Mouse (Mus musculus): ENCODE data around the gene Stat4. TPM values are rescaled to one million over a fixed set of nuclear protein-coding genes. Genes with fewer than 3 reads are reported as not detected.
"Not testable (repeated sequence)": the region's sequence is repeated elsewhere in the genome, so short reads cannot be mapped to it uniquely, and the experiment has no call there.

Gene Stat4
- polyA plus RNA-seq, 1 experiment, result 0.85 TPM

DNA sequence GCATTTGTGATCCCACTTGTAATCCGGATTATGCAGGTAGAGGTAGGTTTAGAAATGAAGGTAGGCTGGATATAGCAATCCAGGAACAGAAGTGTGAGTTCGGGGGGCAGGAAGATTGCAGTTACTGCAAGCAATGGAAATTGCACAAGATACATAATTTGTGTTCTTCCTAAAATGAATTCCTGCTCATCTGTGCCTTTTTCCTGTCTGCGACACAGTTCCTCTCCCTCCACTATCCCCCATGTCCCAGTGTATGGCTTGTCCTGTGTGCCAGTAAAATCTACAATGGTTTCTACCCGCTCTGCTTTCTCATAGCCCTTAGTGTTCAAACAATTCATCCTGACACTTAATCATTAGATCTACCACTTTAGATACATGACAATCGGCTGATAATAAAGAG is 41.7 kb downstream of the Stat4 start:
- DNase-seq (ENCODE audit: low spot score), result no peak

DNA sequence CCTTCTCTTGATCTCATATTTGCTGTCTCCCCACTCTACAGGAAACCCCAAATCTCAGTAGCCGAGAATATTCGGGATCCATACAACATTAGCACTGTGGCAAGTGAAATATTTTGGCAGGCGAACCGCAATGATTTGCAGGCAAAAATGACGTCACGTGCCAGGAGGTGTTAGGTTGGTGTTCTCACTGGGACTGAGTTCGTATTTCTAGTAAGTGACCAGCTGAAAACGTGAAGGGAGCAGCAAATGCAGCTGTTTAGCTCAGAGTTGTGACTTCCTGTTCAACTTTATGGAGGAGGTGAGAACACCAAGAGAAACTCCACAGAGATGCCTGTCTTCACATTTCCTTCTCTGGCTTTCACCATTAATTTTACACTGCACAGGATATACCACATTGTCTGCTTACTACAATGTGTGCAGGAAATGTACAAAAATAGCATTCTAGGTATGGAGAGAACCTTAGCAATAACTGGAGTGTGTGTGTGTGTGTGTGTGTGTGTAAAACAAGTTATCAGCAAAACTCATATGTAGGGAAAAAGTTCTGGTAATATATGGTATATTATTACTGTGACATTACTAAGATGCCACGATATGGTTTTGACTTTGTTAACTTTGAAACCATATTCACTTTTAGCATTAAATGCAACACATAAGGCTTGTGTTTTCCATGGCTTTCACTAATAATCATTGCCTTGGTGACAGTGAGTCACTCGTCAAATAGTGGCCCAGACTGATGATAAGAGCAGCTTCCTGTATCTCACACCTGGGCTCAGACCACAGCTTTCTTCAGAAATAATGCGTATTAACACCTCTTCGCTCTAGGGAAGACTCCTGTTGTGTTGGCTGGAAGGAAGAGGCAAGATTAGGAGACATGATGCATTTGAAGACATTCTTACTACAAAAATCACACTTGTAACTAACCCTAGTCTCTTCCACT is 48.1 kb downstream of the Stat4 start:
- no peak for DNase-seq (ENCODE audit: low spot score)

GRCm38 (mm10) chr1:52039151-52039550 is 52.2 kb downstream of the Stat4 start:
- DNase-seq (ENCODE audit: low spot score), result no peak

GRCm38 (mm10) chr1:52039626-52040025 is 52.7 kb downstream of the Stat4 start:
- no peak for DNase-seq (ENCODE audit: low spot score)

DNA sequence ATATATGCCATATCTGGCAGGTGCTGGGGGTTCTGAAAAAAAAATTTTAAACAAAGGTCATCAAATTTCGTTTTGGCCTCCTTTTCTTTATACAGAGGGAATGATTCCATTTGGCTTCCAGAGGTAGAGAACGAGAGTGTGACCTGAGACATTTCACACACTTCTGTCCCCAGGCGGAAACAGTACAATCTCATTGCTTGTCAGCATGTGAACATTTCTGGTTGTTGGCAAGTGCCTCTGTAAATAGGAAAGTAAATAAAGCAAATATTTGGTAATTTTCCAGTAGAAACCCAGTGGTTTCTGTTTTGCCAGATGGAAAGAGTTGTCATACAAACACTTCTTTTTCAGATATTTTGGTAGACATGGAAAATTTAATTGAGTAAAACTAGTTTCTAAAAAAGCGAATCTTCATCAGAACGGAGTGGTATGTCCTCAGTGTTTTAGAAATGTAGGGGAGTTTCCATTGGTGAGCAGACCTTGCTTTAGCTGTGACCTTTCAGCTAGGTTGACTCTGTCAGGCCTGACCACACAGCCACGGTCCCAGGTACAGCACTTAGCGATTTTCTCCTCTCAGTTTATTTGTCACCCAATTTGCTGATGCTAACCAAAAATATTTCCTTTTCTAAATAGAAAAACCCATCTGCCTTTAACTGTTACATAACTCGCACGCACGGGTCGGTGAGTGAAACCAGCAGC is 53.6 kb downstream of the Stat4 start:
- no peak for DNase-seq (ENCODE audit: low spot score)

GRCm38 (mm10) chr1:52043191-52043590 is 56.2 kb downstream of the Stat4 start:
- no peak for DNase-seq (ENCODE audit: low spot score)

DNA sequence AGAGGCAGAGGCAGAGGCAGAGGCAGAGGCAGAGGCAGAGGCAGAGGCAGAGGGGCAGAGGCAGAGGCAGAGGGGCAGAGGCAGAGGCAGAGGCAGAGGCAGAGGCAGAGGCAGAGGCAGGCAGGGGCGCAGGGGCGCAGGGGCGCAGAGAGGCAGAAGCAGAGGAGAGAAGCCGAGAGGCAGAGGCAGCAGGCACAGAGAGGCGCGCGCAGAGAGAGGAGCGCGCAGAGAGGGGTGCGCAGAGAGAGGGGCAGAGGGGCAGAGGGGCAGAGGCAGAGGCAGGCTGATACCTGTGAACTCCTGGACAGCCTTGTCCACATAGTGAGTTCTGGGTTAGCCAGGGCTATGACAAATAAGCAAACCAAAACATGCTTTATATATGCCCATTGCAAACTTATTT is 59.9 kb downstream of the Stat4 start:
- not testable (repeated sequence) for DNase-seq (ENCODE audit: low spot score)

- no peak for DNase-seq (ENCODE audit: low spot score)
Observed at GRCm38 (mm10) chr1:52048711-52049110, 61.8 kb downstream of the Stat4 start.

GRCm38 (mm10) chr1:52049827-52050226 is 62.9 kb downstream of the Stat4 start:
- DNase-seq (ENCODE audit: low spot score), result no peak

DNA sequence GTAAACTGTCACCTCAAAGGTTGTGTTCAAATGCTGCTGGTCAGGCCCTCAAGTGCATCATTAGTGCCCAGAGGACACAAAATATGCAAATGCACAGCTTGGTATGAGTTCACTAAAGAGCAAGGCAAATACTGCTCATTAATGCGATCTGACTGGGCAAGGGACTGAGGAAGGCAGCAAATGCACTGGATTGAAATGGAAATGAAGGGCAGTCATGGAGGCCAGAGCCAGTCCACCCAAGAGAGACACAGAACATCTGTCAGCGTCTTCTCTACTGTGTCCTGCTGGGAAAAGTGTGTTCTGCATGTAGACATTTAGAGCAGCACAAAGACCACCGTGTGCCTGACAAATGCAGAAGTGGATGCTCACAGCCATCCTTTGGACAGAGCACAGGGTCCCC is 64.6 kb downstream of the Stat4 start:
- no peak for DNase-seq (ENCODE audit: low spot score)

- no peak for DNase-seq (ENCODE audit: low spot score)
Observed at GRCm38 (mm10) chr1:52052910-52053309, 66.0 kb downstream of the Stat4 start.

DNA sequence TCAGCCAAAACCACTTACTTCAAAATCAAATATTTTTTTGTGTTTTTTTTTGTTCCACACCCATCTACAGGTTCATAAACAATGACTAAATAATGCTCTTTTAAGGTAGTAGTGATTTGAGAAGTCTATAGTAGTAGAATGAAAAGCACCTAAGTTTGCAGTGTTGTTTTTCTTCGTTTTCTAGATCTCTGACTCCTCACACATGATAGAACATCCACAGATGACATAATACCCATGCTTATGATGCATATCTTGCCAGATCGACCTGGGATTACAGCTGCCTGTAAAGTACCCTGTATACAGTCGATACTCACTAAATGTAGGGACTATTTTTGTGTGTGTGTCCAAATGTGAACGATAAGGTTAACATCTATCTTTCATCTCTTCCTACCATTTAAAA is 69.0 kb downstream of the Stat4 start:
- no peak for DNase-seq (ENCODE audit: low spot score)

GRCm38 (mm10) chr1:52057153-52057552 is 70.2 kb downstream of the Stat4 start:
- no peak for DNase-seq (ENCODE audit: low spot score)

GRCm38 (mm10) chr1:52066276-52066675 is 79.3 kb downstream of the Stat4 start:
- no peak for DNase-seq (ENCODE audit: low spot score)

DNA sequence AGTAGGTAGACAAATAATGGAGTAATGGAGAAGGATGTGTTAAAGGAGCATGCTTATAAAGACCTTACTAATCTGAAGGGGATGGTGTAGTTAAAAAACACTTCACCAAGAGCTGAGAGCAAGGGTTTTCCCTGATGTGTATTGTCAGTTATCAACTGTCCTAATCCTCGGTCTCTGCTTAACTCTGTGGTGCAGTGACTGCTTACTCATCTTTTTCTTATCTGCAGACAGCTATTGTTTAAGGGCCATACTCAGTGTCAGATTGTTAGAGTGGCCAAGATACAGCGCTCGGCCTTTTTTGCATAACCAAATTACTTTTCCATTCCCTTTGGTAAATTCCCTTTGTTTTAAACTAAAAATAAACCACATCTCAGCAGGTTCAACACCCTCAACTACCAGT is 79.7 kb downstream of the Stat4 start:
- DNase-seq (ENCODE audit: low spot score), result no peak

DNA sequence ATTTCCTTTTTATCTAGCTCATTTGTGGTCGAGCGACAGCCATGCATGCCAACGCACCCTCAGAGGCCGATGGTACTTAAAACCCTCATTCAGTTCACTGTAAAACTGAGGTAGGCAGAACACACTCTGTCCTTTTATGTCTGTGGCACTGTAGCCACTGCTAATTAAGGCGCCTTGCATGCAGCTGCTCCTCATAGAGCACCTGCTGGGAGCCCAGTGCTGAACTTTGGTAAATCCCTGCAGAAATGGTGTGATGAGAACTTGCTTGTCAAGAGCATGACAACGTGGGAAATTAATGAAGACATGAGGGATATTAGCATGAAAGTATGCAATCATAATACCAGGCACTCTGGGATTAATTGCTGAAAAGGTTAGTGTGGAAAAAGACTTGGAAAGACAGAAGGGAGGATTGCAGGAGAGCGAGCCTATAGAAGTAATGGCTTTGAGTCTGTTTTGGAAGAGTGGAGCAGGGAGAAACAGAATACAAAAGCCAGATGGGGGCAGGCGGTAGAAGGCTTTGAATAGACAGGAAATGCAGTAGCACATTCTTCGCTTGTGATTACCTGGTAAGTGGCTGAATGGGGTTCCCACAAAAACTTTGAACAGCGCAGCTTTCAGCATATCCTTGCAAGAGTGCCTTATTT is 92.9 kb downstream of the Stat4 start:
- DNase-seq (ENCODE audit: low spot score), result no peak

DNA sequence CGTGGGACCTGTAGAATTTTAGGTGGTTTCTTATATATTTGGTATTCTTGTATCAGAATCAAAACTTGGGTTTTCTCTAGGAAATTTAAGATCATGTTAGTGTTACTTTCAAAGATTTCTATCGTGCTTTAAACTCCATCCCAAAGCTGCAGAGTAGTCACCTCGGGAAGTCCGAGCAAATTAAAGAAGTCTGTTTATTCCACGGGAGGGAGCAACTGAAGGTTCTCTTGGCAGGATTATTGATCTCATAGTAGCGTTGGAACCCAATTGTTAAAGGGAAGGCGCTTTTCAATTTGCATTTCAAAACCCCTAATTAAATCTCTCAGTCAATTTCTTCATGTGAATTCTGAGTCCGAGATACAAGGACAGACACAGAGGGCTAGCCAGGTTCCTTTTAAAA is 93.4 kb downstream of the Stat4 start:
- no peak for DNase-seq (ENCODE audit: low spot score)

DNA sequence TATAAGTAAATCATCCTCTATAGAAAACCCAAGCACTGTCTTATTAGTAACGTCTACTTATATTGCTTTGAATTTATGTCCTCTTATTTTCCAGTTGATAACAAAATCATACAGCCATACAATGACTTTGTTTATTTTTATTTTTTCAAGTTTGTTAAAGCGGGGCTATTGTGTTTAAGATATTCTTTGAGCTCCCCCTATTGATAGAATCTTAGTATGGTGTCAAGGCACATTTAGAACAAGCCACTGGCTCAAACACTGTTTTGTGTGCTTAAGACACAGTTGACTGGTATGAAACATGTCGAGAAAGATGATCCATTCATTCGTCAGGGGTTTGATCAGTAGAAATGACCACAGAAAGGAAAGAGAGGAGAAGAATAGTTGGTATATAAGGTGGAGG is 99.3 kb downstream of the Stat4 start:
- DNase-seq (ENCODE audit: low spot score), result no peak

GRCm38 (mm10) chr1:52087128-52087527 is 100.2 kb downstream of the Stat4 start:
- DNase-seq (ENCODE audit: low spot score), result no peak

DNA sequence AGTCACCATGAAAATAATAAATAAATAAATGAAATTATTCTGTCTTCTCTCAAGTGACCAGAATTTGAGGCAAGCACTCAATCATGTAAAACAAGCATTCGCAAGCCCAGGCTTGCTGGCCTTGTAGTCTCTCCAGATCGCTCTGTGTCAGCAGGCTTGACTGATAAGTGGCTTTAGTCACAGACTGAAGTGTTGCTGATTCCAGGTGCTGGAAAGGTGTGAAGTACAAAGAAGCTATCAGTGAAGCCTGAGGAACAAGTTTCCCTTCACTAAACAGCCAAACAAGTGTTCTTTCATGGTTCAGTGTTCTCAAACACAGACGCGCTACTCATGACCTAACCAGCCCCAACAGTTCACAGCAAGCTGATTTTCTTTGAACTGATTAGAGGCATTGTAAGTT is 101.7 kb downstream of the Stat4 start:
- no peak for DNase-seq (ENCODE audit: low spot score)

DNA sequence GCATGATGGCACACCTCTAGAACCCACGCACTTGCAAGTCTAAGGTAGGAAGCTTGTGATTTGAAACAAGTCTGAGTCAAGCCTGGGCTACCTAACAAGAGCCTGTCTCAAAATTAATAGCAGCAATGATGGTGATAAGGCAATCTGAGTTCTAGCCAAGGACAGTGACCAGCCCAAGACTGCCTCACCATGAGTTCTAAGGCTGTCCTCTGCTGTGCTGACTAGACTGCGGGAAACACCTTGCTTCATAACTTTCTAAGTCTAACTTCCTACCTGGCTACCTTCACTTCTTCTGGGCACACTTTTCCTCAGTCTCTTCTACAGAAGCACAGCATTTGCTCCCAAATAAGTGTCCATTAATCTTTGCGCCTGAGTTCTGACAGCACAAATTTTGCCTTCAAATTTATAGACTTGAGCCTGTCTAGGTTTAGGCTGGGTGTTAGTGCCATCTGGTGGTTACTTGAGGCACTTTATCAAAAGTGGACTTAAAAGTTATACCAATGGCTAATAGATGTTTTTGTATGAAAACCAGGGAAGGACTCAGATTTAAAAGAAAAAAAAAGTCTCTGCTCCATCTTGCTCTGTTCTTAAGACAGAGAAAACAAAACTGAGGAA is 111.8 kb downstream of the Stat4 start:
- no peak for DNase-seq (ENCODE audit: low spot score)

DNA sequence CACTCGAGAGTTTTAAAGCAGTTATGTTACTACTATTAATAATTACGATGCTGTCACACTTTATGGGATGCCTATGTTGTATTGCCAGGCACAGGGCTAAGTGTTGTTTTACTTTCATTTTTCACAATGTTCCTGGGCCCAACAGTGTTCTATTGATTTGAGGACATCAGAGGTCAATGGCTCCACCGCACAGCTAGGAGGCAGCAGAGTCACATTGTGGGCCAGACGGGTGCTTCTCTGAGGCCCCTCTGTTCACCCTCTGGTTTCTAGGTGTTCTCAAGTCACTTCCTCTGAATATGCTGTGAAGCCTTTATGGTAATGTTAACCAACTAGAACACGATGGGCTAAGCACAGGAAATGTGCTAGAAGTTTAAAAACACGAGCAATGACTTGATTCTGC is 113.5 kb downstream of the Stat4 start:
- DNase-seq (ENCODE audit: low spot score), result no peak

All from urinary bladder, adult 2 months (tissue).